Mouse (Mus musculus): ENCODE measurements around the gene Lrwd1.
A peak's percentile ranks its signal among the peaks of the same experiment; 100 is the strongest.

The Lrwd1 gene

GRCm38 (mm10) chr5:136091927-136092326, 43.9 kb downstream of the Lrwd1 start:
- DNase-seq (ENCODE audit: low read depth), result no peak

GRCm38 (mm10) chr5:136088821-136089575, 46.9 kb downstream of the Lrwd1 start:
- no peak for DNase-seq (ENCODE audit: low read depth)

GRCm38 (mm10) chr5:136086290-136086689, 49.6 kb downstream of the Lrwd1 start:
- DNase-seq (ENCODE audit: low read depth), result no peak

- peak; percentile 70 for DNase-seq (ENCODE audit: low read depth)
Measured at GRCm38 (mm10) chr5:136084891-136085651, 50.8 kb downstream of the Lrwd1 start.

GRCm38 (mm10) chr5:136084144-136084881, 51.6 kb downstream of the Lrwd1 start:
- peak; percentile 64 for DNase-seq (ENCODE audit: low read depth)

GRCm38 (mm10) chr5:136083669-136084107, 52.2 kb downstream of the Lrwd1 start, which contains the start of gene Rasa4:
Gene Rasa4 (plus strand): TSS chr5:136083916.
- peak; percentile 98 for DNase-seq (ENCODE audit: low read depth)

- DNase-seq (ENCODE audit: low read depth), result peak; percentile 33
Measured at GRCm38 (mm10) chr5:136082345-136082744, 53.5 kb downstream of the Lrwd1 start.

- DNase-seq (ENCODE audit: low read depth), result no peak
Measured at GRCm38 (mm10) chr5:136078136-136078535, 57.7 kb downstream of the Lrwd1 start.

GRCm38 (mm10) chr5:136077001-136077550, 58.8 kb downstream of the Lrwd1 start:
- no peak for DNase-seq (ENCODE audit: low read depth)

GRCm38 (mm10) chr5:136076284-136076683, 59.6 kb downstream of the Lrwd1 start:
- peak; percentile 57 for DNase-seq (ENCODE audit: low read depth)

- no peak for DNase-seq (ENCODE audit: low read depth)
Measured at GRCm38 (mm10) chr5:136075076-136075475, 60.8 kb downstream of the Lrwd1 start.

- no peak for DNase-seq (ENCODE audit: low read depth)
Measured at GRCm38 (mm10) chr5:136073526-136073925, 62.3 kb downstream of the Lrwd1 start.

GRCm38 (mm10) chr5:136073051-136073450, 62.8 kb downstream of the Lrwd1 start:
- no peak for DNase-seq (ENCODE audit: low read depth)

All from NIH3T3 (cell line).